Mouse (Mus musculus) bone marrow macrophage, adult 2 months (primary cell): ENCODE measurements around the gene Fcgbp.
"Not testable (repeated sequence)": the region's sequence is repeated elsewhere in the genome, so short reads cannot be mapped to it uniquely, and the experiment has no call there.

ENCODE experiments used
- CTCF ChIP-seq: IDR thresholded peaks from 2 replicates; pipeline ENCODE4 v1.5.1; 2012; ENCODE audit warnings: low read depth, mild to moderate bottlenecking, low read length, moderate library complexity
- POLR2A ChIP-seq: IDR thresholded peaks from 2 replicates; pipeline ENCODE4 v1.6.1; 2012; ENCODE audit warnings: mild to moderate bottlenecking, low read depth, low read length, borderline replicate concordance

DNA sequence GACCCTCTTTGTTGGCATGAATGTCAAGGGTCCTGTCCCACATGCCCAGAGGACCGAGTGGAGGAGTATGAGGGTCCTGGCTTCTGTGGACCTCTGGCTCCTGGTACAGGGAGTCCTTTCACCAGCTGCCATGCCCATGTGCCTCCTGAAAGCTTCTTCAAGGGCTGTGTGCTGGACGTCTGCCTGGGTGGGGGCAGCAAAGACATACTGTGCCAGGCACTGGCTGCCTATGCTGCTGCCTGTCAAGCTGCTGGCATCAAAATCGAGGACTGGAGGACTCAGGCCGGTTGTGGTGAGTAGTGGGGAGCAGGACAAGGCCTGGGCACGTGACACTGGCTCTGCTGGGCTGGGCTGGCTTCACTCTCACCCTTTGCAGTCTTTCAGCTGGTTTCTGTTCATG, 31.9 kb downstream of the Fcgbp start:
- not testable (repeated sequence) for TF ChIP-seq POLR2A, CTCF
